Mouse (Mus musculus): Measurements from ENCODE around the gene Gm3043. TPM values are rescaled to one million over a fixed set of nuclear protein-coding genes. Genes with fewer than 3 reads are reported as not detected.

The Gm3043 gene
- polyA plus RNA-seq (2017; shearing (Covaris generic)), result not detected

DNA sequence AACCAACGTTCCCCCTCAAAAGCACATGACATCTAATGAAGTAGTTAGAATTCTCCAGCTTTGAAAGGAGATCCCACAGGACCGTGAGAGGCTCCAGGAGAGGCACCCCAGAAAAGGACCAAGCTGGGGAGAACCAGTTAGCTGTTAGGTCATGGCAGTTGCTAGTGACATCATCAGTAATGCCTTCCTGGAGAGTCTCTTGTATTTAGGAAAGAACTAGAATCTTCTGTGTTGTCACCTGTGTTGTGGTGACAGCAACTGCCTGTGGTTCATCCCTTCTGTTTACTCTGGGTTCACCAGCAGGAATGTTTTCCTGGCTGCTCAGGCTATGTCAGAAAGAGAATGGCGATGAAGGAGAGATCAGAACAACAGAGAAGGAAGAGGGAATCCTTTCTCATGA is at the start of gene Gm3043:
TSS of gene Gm3043 (plus strand) at position 301 of the 400 bp plus-strand sequence.

GRCm38 (mm10) chr14:3651730-3652129 is 36.9 kb upstream of the Gm3043 start, which contains the start of gene Gm3020:
Gene Gm3020, plus strand, starts transcription at chr14:3652030.

Other genes starting within 250 kb of the Gm3043 start
- not detected for gene Gm10408, start 239.4 kb upstream of the Gm3043 start, polyA plus RNA-seq (2017; shearing (Covaris generic))
- not detected for gene Gm3012, start 54.3 kb upstream of the Gm3043 start, polyA plus RNA-seq (2017; shearing (Covaris generic))
- not detected for gene Gm3020, start 36.8 kb upstream of the Gm3043 start, polyA plus RNA-seq (2017; shearing (Covaris generic))
- not detected for gene Gm3002, start 121.3 kb downstream of the Gm3043 start, polyA plus RNA-seq (2017; shearing (Covaris generic))
- not detected for gene Gm3033, start 157.5 kb downstream of the Gm3043 start, polyA plus RNA-seq (2017; shearing (Covaris generic))
- gene Gm2916, start 195.4 kb downstream of the Gm3043 start, polyA plus RNA-seq (2017; shearing (Covaris generic)), result not detected
- gene Gm3029, start 243.0 kb downstream of the Gm3043 start, polyA plus RNA-seq (2017; shearing (Covaris generic)), result not detected